Mouse (Mus musculus): ENCODE measurements around the gene Camk2b.
"Not testable (repeated sequence)": the region's sequence is repeated elsewhere in the genome, so short reads cannot be mapped to it uniquely, and the experiment has no call there.

GRCm38 (mm10) chr11:5931947-5932346 is 134.2 kb downstream of the Camk2b start:
- not testable (repeated sequence) for TF ChIP-seq POLR2A (IDR thresholded peaks at IDR 0.05; ENCODE audit: low read depth, low read length); CTCF (IDR thresholded peaks at IDR 0.05; ENCODE audit: borderline replicate concordance, insufficient read depth, low read length)

Data from embryonic fibroblast, embryonic 13.5 days (primary cell).